Mouse (Mus musculus): Measurements from ENCODE around the gene Amdhd2.

DNA sequence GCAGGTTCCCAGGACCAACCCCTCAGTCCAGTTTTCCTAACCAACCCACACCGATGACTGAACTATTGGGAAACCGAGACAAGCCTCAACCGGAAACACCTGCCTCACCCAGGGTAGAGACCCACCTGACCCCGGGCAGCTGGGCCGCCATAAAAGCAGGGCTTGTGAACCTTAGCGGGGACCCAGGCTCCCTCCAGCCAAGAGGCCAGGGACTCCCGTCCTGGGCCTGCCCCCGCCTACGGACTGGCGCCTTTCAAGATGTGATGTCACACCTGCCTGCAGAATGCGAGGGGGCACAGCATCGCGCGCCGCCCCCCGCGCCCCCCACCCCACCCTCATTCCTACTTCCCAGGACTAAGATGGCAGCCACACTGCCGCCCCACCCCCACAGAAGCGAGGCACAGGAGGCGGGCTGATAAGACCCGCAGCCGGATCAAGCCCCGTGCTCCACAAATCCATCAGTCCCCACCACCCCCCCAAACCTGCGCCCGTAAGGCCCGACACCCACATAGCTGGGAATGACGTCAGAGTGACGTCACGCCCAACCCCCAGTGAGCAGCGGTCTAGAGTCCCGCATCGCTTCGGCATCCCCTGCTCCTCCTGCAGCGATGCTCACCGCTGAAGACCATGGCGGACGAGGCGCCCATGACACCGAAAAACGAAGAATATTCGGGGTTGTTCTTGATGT lies 5.2 kb upstream of the Amdhd2 start:
- TF ChIP-seq CTCF (IDR thresholded peaks at IDR 0.05; ENCODE audit: borderline replicate concordance, control insufficient read depth, extremely low read depth, insufficient read depth, low read length, poor library complexity) (peak; percentile 13; the same call in 1 of the 2 replicates), POLR2A (IDR thresholded peaks at IDR 0.05; ENCODE audit: control insufficient read depth, extremely low read depth, insufficient read depth, low read length, poor library complexity) (no peak)
